Mouse (Mus musculus) lung, embryonic 15.5 days (tissue): Measurements from ENCODE around the gene Lefty1. TPM values are rescaled to one million over a fixed set of nuclear protein-coding genes. Genes with fewer than 3 reads are reported as not detected.

Experiments used
- polyA plus RNA-seq: library from polyadenylated mRNA; unstranded; fragments of >200 nt; fragmentation: Nextera tagmentation; extraction: Ambion mirVana; gene quantifications from 2 replicates; pipeline ENCODE4 v1.2.1, GENCODE M21; 2015

Lefty1 gene
- polyA plus RNA-seq, 1 experiment from 2014 or later: 1.2 TPM

Other genes with a start within 250 kb of the Lefty1 start
- 0.20 and 0.29 TPM in 2 replicates for gene Mixl1, start 238.0 kb upstream of the Lefty1 start, polyA plus RNA-seq
- 22.1 and 22.6 TPM in 2 replicates for gene Acbd3, start 209.0 kb upstream of the Lefty1 start, polyA plus RNA-seq
- gene H3f3a, start 121.1 kb upstream of the Lefty1 start, polyA plus RNA-seq: 2,468 and 2,584 TPM in 2 replicates
- gene Sde2, start 83.9 kb upstream of the Lefty1 start, polyA plus RNA-seq: 33.7 and 36.6 TPM in 2 replicates
- gene Lefty2, start 41.9 kb upstream of the Lefty1 start, polyA plus RNA-seq: 0.17 TPM in 1 of 2 replicates, not detected in the other
- gene Pycr2, start 30.7 kb upstream of the Lefty1 start, polyA plus RNA-seq: 89.9 and 90.0 TPM in 2 replicates
- gene Tmem63a, start 7.3 kb downstream of the Lefty1 start, polyA plus RNA-seq: 13.9 and 15.4 TPM in 2 replicates
- 6.3 and 7.2 TPM in 2 replicates for gene Ephx1, start 85.9 kb downstream of the Lefty1 start, polyA plus RNA-seq
- not detected in 2 replicates for gene 9130409I23Rik, start 116.2 kb downstream of the Lefty1 start, polyA plus RNA-seq
- gene Nvl, start 209.2 kb downstream of the Lefty1 start, polyA plus RNA-seq: 28.7 and 30.4 TPM in 2 replicates
- gene Cnih4, start 209.7 kb downstream of the Lefty1 start, polyA plus RNA-seq: 106 and 116 TPM in 2 replicates